In genomic region chr16:91224481-91225232, GRCm38 (mm10) we compare ENCODE assay signal across 8 mouse cellular contexts. TPM values are rescaled to one million over a fixed set of nuclear protein-coding genes. Genes with fewer than 3 reads are reported as not detected.
DNase-seq lines count a peak whose midpoint lies in the region; ATAC-seq lines count a peak whose summit lies in the region.

No protein-coding gene starts in this region.

- no peaks in the 10 kb centered on the region for H3K9me3 ChIP-seq in forebrain, embryonic 13.5 days (replicated peaks)
- no peaks in the 10 kb centered on the region for H3K9me3 ChIP-seq in liver, embryonic 13.5 days (replicated peaks)

- peak overlapping the region; percentile 50 for H3K4me3 ChIP-seq in forebrain, embryonic 13.5 days
- H3K4me3 ChIP-seq in liver, embryonic 13.5 days (replicated peaks): peak overlapping the region; percentile 19; the same call in 1 of the 2 replicates

- peak; percentile 46 for DNase-seq in layer of hippocampus, adult 9-11 months
- no peak for DNase-seq in layer of hippocampus, postnatal 25 days (ENCODE audit: extremely low spot score in 1 of 2, low spot score in 1 of 2)
- DNase-seq in embryo, embryonic 10 days (ENCODE audit: low spot score): peak; percentile 41
- no peak for DNase-seq in liver, embryonic 13.5 days
- peak; percentile 8 for DNase-seq in yolk sac, embryonic 10.5 days (ENCODE audit: low spot score)
- DNase-seq in left cerebral cortex, postnatal 25 days (ENCODE audit: low spot score in 2 of 2): no peak
- no peak for DNase-seq in kidney, postnatal 10 days

- peaks cover 99% of the 10 kb centered on the region for H3K27me3 ChIP-seq in forebrain, embryonic 13.5 days
- H3K27me3 ChIP-seq in liver, embryonic 13.5 days: peaks cover 100% of the 10 kb centered on the region

- peaks cover 98% of the 10 kb centered on the region for H3K4me1 ChIP-seq in forebrain, embryonic 13.5 days
- H3K4me1 ChIP-seq in liver, embryonic 13.5 days (replicated peaks): no peaks in the 10 kb centered on the region; the same call in 1 of the 2 replicates

- ATAC-seq in forebrain, embryonic 13.5 days: peak; percentile 34; the same call in 1 of the 2 replicates
- no peak for ATAC-seq in liver, embryonic 13.5 days (ENCODE audit: low read depth)

- intact Hi-C loops in left cerebral cortex, postnatal 25 days (cut with DNase I): loop anchor here (2.0 to 5.0 kb wide), 2 partner anchors 46 to 52 kb away; no protein-coding TSS in a partner anchor

- H3K27ac ChIP-seq in forebrain, embryonic 13.5 days: no peak overlapping the region; the same call in 1 of the 2 replicates
- no peak overlapping the region for H3K27ac ChIP-seq in liver, embryonic 13.5 days

- peak overlapping the region; percentile 66 for H3K4me2 ChIP-seq in forebrain, embryonic 13.5 days
- H3K4me2 ChIP-seq in liver, embryonic 13.5 days: peak overlapping the region; percentile 26

- 2% methylated on average over 26 of the region's 26 CpGs for WGBS in forebrain, embryonic 13.5 days
- WGBS in liver, embryonic 13.5 days (ENCODE audit: insufficient replicate concordance): 3% methylated on average over 26 of the region's 26 CpGs

- peak overlapping the region; percentile 76 for H3K9ac ChIP-seq in forebrain, embryonic 13.5 days
- no peak overlapping the region for H3K9ac ChIP-seq in liver, embryonic 13.5 days

- no peaks in the 10 kb centered on the region for H3K36me3 ChIP-seq in forebrain, embryonic 13.5 days (ENCODE audit: poor library complexity, severe bottlenecking)
- no peaks in the 10 kb centered on the region for H3K36me3 ChIP-seq in liver, embryonic 13.5 days

RNA-seq across cellular contexts. Expression of gene Olig2, which starts 0.6 kb away (rescaled TPM):
- 10 to 100 TPM; 37.2 to 38.6 TPM for total RNA-seq in layer of hippocampus, postnatal 25 days (2021)
- 6.3 and 8.4 TPM in 2 replicates for polyA plus RNA-seq in forebrain, embryonic 13.5 days (2015; fragmentation: Nextera tagmentation; extraction: Ambion mirVana)
- polyA plus RNA-seq in liver, embryonic 13.5 days (2015; fragmentation: Nextera tagmentation; extraction: Ambion mirVana): not detected in 2 replicates
- 10 to 100 TPM; 26.4 to 27.0 TPM for total RNA-seq in left cerebral cortex, postnatal 25 days (2021)

RNA-seq across cellular contexts. Expression of gene Olig1, which starts 44.9 kb away (rescaled TPM):
- total RNA-seq in layer of hippocampus, postnatal 25 days (2021): 100 to 1,000 TPM; 160 to 181 TPM
- 7.5 and 8.7 TPM in 2 replicates for polyA plus RNA-seq in forebrain, embryonic 13.5 days (2015; fragmentation: Nextera tagmentation; extraction: Ambion mirVana)
- 0.13 TPM in 1 of 2 replicates, not detected in the other for polyA plus RNA-seq in liver, embryonic 13.5 days (2015; fragmentation: Nextera tagmentation; extraction: Ambion mirVana)
- total RNA-seq in left cerebral cortex, postnatal 25 days (2021): 100 to 1,000 TPM; 108 to 112 TPM

Comparison
In these comparisons a context has a peak if more than half of its experiments do, and no peak if none do; other contexts are left out.
1. DNase-seq: peak in layer of hippocampus, adult 9-11 months (single experiment), embryo, embryonic 10 days (single experiment) and yolk sac, embryonic 10.5 days (single experiment); none in layer of hippocampus, postnatal 25 days (0 of 2), liver, embryonic 13.5 days (single experiment), left cerebral cortex, postnatal 25 days (0 of 2) and kidney, postnatal 10 days (single experiment).